Mouse (Mus musculus): Measurements from ENCODE around the gene Tnk1. TPM values are rescaled to one million over a fixed set of nuclear protein-coding genes. Genes with fewer than 3 reads are reported as not detected.

The Tnk1 gene
- total and polyA plus RNA-seq, 2 experiments from 2014 or later, result 0.50 TPM; not detected in 1

DNA sequence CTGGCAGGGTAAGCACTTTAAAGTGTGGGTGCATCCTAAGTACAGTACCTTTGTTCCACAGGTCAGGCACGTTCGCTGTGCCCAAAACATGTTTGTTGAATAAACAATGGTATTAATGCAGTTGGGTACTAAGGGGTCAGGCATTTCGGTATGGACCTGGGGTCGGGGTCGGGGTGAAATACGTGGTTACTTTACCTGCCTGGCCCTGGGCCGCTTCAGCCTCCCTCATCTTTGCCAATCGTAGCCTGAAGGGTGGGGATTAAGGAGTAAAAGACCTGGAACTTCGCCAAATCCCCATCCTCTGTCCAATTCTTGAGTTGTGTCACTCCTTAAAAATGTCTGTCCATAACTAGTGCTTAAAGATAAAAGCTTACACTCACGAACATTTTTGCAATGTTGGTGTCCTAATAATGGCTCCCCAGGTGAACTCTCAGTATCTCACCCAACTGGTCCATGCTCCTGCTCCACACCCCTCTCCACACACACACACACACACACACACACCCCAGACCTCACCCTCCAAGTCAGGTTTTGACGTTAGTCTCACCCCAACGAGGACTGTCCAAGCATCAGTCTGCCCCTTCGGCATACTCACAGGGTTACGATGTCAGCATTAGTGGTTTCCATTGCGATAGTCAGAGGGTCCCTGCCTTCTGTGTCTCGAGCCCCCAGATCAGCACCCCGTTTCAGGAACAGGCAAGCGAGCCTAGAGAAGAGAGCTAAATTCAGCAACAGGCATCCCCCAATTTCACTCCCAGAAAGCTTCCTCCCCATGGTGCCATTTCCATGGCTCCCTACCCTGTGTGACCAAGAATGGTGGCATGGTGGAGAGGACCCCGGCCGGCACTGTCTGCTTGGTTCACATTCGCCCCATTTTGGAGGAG lies 23.5 kb upstream of the Tnk1 start:
- peak overlapping the region; percentile 58 for H3K4me3 ChIP-seq (ENCODE audit: low read depth, low read length)
- H3K9ac ChIP-seq (replicated peaks; ENCODE audit: low read depth, low read length), result peak overlapping the region; percentile 59; the same call in 1 of the 2 replicates
- ATAC-seq (ENCODE audit: insufficient read depth, low read depth), result no peak
- no peaks in the 10 kb centered on the region for H3K36me3 ChIP-seq (replicated peaks; ENCODE audit: control insufficient read depth, insufficient read depth, low read length)
- no peak for DNase-seq (ENCODE audit: low spot score)
- no peaks in the 10 kb centered on the region for H3K9me3 ChIP-seq (replicated peaks; ENCODE audit: control insufficient read depth, low read length)
- peak overlapping the region; percentile 81 for H3K4me2 ChIP-seq (ENCODE audit: low read depth, low read length)
- H3K4me1 ChIP-seq (ENCODE audit: control insufficient read depth, insufficient read depth), result peaks cover 8% of the 10 kb centered on the region; the same call in 1 of the 2 replicates
- TF ChIP-seq EP300 (IDR thresholded peaks at IDR 0.05; ENCODE audit: low read depth) (no peak), CTCF (IDR thresholded peaks at IDR 0.05; ENCODE audit: low read depth) (no peak)
- 60% methylated on average over 21 of the region's 21 CpGs for WGBS
- H3K27me3 ChIP-seq (ENCODE audit: control insufficient read depth, insufficient read depth, low read length), result no peaks in the 10 kb centered on the region
- H3K27ac ChIP-seq (ENCODE audit: low read depth), result peak overlapping the region; percentile 90

DNA sequence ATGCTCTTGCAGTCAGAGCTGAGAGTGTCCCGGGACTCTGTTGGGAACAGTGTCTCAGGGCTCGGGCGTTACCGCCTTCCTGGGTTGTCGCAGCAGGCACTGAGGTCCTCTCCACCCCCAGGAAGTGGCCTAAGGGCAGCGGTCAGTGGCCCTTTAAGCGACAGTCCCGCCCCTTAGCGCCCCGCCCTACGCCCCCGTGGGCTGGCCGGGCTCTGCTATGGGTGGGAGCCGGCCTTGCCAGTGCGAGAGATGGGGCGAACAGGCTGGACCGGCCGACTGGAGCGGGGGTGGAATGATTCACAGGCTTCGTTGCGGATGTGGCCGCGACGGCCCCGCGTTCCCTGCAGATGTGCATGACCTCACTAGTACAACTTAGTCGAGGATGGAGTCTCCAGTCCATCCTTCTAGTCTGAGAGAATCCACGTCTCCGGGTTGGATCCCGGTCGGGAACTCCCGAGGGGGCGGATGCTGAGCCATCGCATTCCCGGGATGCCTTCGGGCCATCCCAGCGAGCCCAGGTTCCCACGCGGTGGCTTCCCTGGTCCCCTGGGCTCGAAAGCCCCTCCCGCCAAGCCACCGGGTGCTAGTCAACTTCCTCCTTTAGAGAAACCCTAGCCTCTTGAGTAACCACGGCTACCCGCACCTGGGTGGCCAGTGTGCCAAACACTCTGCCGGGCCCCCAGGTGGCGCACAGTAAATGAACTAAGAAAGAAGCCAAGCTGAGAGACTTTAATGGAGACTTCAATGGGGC lies 22.5 kb upstream of the Tnk1 start, which contains the start of gene Kctd11:
TSS of gene Kctd11 (minus strand) at position 554 of the 751 bp plus-strand sequence.
- no peaks in the 10 kb centered on the region for H3K9me3 ChIP-seq (replicated peaks; ENCODE audit: control insufficient read depth, low read length)
- peak within 1 kb of the TSS; percentile 59 for H3K9ac ChIP-seq (replicated peaks; ENCODE audit: low read depth, low read length)
- H3K36me3 ChIP-seq (replicated peaks; ENCODE audit: control insufficient read depth, insufficient read depth, low read length), result no peaks in the 10 kb centered on the region
- under 1% methylated on average over 46 of the region's 46 CpGs for WGBS
- peak within 1 kb of the TSS; percentile 81 for H3K4me2 ChIP-seq (ENCODE audit: low read depth, low read length)
- ATAC-seq (ENCODE audit: insufficient read depth, low read depth), result peak; percentile 84
- TF ChIP-seq EP300 (IDR thresholded peaks at IDR 0.05; ENCODE audit: low read depth) (peak; percentile 68), CTCF (IDR thresholded peaks at IDR 0.05; ENCODE audit: low read depth) (peak; percentile 26)
- H3K27ac ChIP-seq (ENCODE audit: low read depth), result peak within 1 kb of the TSS; percentile 90
- peaks cover 8% of the 10 kb centered on the region; the same call in 1 of the 2 replicates for H3K4me1 ChIP-seq (ENCODE audit: control insufficient read depth, insufficient read depth)
- no peaks in the 10 kb centered on the region for H3K27me3 ChIP-seq (ENCODE audit: control insufficient read depth, insufficient read depth, low read length)
- peak; percentile 81 for DNase-seq (ENCODE audit: low spot score)
- peak within 1 kb of the TSS; percentile 58 for H3K4me3 ChIP-seq (ENCODE audit: low read depth, low read length)

GRCm38 (mm10) chr11:69880506-69880852 lies 21.9 kb upstream of the Tnk1 start:
- Histone ChIP-seq H3K27me3 (ENCODE audit: control insufficient read depth, insufficient read depth, low read length) (no peaks in the 10 kb centered on the region), H3K27ac (ENCODE audit: low read depth) (peak overlapping the region; percentile 90), H3K4me1 (ENCODE audit: control insufficient read depth, insufficient read depth) (peaks cover 8% of the 10 kb centered on the region; the same call in 1 of the 2 replicates), H3K9ac (replicated peaks; ENCODE audit: low read depth, low read length) (peak overlapping the region; percentile 59), H3K36me3 (replicated peaks; ENCODE audit: control insufficient read depth, insufficient read depth, low read length) (no peaks in the 10 kb centered on the region), H3K4me3 (ENCODE audit: low read depth, low read length) (peak overlapping the region; percentile 58), H3K4me2 (ENCODE audit: low read depth, low read length) (peak overlapping the region; percentile 81), H3K9me3 (replicated peaks; ENCODE audit: control insufficient read depth, low read length) (no peaks in the 10 kb centered on the region)
- DNase-seq (ENCODE audit: low spot score) (peak; percentile 79), ATAC-seq (ENCODE audit: insufficient read depth, low read depth) (peak; percentile 49)
- under 1% methylated on average over 18 of the region's 18 CpGs for WGBS
- no peak for TF ChIP-seq EP300 (IDR thresholded peaks at IDR 0.05; ENCODE audit: low read depth)
- TF ChIP-seq CTCF (IDR thresholded peaks at IDR 0.05; ENCODE audit: low read depth), result peak; percentile 78

DNA sequence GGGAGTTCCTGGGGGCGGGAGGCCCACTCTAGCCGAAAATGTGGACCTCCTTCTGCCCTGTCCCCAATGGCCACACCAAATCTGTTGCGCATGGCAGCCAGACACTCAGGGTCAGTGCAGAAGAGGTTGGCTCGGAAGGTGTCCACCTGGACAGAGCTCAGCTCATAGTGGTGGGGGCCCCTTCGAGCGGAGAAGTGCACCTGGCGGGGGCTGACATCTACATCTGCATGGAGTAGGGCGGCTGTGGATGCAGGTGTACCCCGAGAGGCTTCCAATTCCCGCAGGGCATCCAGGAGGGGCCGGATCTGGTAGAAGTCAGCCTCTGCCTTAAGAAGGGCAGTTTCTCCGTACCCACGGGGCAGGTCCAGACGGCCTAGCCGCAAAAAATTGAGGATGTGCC lies 21.2 kb upstream of the Tnk1 start:
- H3K4me2 ChIP-seq (ENCODE audit: low read depth, low read length), result peak overlapping the region; percentile 81
- no peaks in the 10 kb centered on the region for H3K9me3 ChIP-seq (replicated peaks; ENCODE audit: control insufficient read depth, low read length)
- ATAC-seq (ENCODE audit: insufficient read depth, low read depth) (no peak), DNase-seq (ENCODE audit: low spot score) (no peak)
- H3K27ac ChIP-seq (ENCODE audit: low read depth), result no peak overlapping the region
- 58% methylated on average over 15 of the region's 15 CpGs for WGBS
- no peaks in the 10 kb centered on the region for H3K27me3 ChIP-seq (ENCODE audit: control insufficient read depth, insufficient read depth, low read length)
- H3K9ac ChIP-seq (replicated peaks; ENCODE audit: low read depth, low read length), result peak overlapping the region; percentile 59; the same call in 1 of the 2 replicates
- peaks cover 8% of the 10 kb centered on the region; the same call in 1 of the 2 replicates for H3K4me1 ChIP-seq (ENCODE audit: control insufficient read depth, insufficient read depth)
- H3K36me3 ChIP-seq (replicated peaks; ENCODE audit: control insufficient read depth, insufficient read depth, low read length), result no peaks in the 10 kb centered on the region
- peak overlapping the region; percentile 58 for H3K4me3 ChIP-seq (ENCODE audit: low read depth, low read length)
- no peak for TF ChIP-seq EP300 (IDR thresholded peaks at IDR 0.05; ENCODE audit: low read depth)
- TF ChIP-seq CTCF (IDR thresholded peaks at IDR 0.05; ENCODE audit: low read depth), result no peak

- Histone ChIP-seq H3K4me3 (ENCODE audit: low read depth, low read length) (0 out of 2 replicates have a peak overlapping the region, but pooled peaks have one; percentile 58), H3K27me3 (ENCODE audit: control insufficient read depth, insufficient read depth, low read length) (no peaks in the 10 kb centered on the region), H3K9ac (replicated peaks; ENCODE audit: low read depth, low read length) (no peak overlapping the region), H3K27ac (ENCODE audit: low read depth) (no peak overlapping the region), H3K36me3 (replicated peaks; ENCODE audit: control insufficient read depth, insufficient read depth, low read length) (no peaks in the 10 kb centered on the region), H3K4me2 (ENCODE audit: low read depth, low read length) (peak overlapping the region; percentile 81; the same call in 1 of the 2 replicates), H3K9me3 (replicated peaks; ENCODE audit: control insufficient read depth, low read length) (no peaks in the 10 kb centered on the region), H3K4me1 (ENCODE audit: control insufficient read depth, insufficient read depth) (peaks cover 8% of the 10 kb centered on the region; the same call in 1 of the 2 replicates)
- 82% methylated on average over 6 of the region's 6 CpGs for WGBS
- DNase-seq (ENCODE audit: low spot score) (no peak), ATAC-seq (ENCODE audit: insufficient read depth, low read depth) (no peak)
- TF ChIP-seq CTCF (IDR thresholded peaks at IDR 0.05; ENCODE audit: low read depth), result no peak
- no peak for TF ChIP-seq EP300 (IDR thresholded peaks at IDR 0.05; ENCODE audit: low read depth)
Observed at GRCm38 (mm10) chr11:69878952-69879351, 20.4 kb upstream of the Tnk1 start.
